Comparison of ENCODE assay signal across 31 mouse cellular contexts in the genomic region with DNA sequence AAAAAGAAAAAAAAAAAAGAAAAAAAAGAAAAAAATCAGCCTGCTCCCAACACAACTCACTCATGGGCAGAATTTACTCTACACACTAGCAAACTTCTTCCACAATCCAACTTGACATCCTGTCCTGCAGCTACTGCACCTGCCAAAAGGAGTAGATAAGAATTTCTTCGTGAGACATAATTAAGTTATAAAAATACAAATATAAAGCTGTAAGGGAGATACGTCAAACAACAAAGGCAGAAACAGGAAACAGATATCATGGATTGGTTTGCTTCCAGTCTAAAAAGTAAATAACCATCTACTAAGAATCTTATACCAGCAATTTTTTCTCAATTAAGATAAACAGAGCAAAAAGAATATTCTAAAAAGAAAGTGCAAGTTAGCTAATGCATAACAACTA.
"Had no signal": no experiment of that assay in that cellular context is flagged by ENCODE, and none has a peak within 500 bp of the region (broad histone marks: within the 10 kb centered on the region; RNA-seq: fewer than 3 reads in every experiment).

No protein-coding gene starts in this region.

- H3K4me1 ChIP-seq: heart, embryonic 10.5 days; heart, embryonic 12.5 days; heart, embryonic 13.5 days; heart, embryonic 15.5 days; hindbrain, embryonic 10.5 days; hindbrain, embryonic 12.5 days; hindbrain, embryonic 13.5 days; hindbrain, embryonic 15.5 days; intestine, embryonic 15.5 days; kidney, embryonic 15.5 days had no signal

- H3K9ac ChIP-seq: heart, embryonic 12.5 days; heart, embryonic 13.5 days; heart, embryonic 15.5 days; hindbrain, embryonic 12.5 days; hindbrain, embryonic 13.5 days; hindbrain, embryonic 14.5 days; hindbrain, embryonic 15.5 days; intestine, embryonic 15.5 days; kidney, embryonic 15.5 days had no signal

- H3K27ac ChIP-seq: heart, embryonic 10.5 days; heart, embryonic 13.5 days; heart, embryonic 15.5 days; hindbrain, embryonic 10.5 days; hindbrain, embryonic 12.5 days; hindbrain, embryonic 13.5 days; hindbrain, embryonic 14.5 days; hindbrain, embryonic 15.5 days; hindbrain, postnatal 0 days; intestine, embryonic 15.5 days; kidney, embryonic 15.5 days; kidney, postnatal 0 days; layer of hippocampus, adult 2 months; left cerebral cortex, adult 2 months had no signal

- DNase-seq: heart, postnatal 10 days; heart, postnatal 14 days; heart, postnatal 36 days; heart, postnatal 4 days; kidney, adult 11 months; kidney, adult 18-20 months; kidney, adult 2 months; kidney, adult 8-10 months; kidney, adult 9 months; kidney, postnatal 10 days; kidney, postnatal 14 days; kidney, postnatal 25 days; kidney, postnatal 36 days; kidney, postnatal 4 days; layer of hippocampus, adult 9-11 months; layer of hippocampus, postnatal 36 days had no signal

- H3K9me3 ChIP-seq: heart, embryonic 10.5 days; heart, embryonic 12.5 days; heart, embryonic 13.5 days; heart, embryonic 15.5 days; hindbrain, embryonic 10.5 days; hindbrain, embryonic 12.5 days; hindbrain, embryonic 13.5 days; hindbrain, embryonic 15.5 days; intestine, embryonic 15.5 days; kidney, embryonic 15.5 days had no signal

- H3K4me3 ChIP-seq: heart, embryonic 10.5 days; heart, embryonic 12.5 days; heart, embryonic 13.5 days; heart, embryonic 15.5 days; hindbrain, embryonic 10.5 days; hindbrain, embryonic 12.5 days; hindbrain, embryonic 13.5 days; hindbrain, embryonic 15.5 days; intestine, embryonic 15.5 days; kidney, embryonic 15.5 days; layer of hippocampus, adult 2 months; left cerebral cortex, adult 2 months had no signal

- H3K36me3 ChIP-seq: heart, embryonic 10.5 days; heart, embryonic 12.5 days; heart, embryonic 13.5 days; heart, embryonic 15.5 days; hindbrain, embryonic 10.5 days; hindbrain, embryonic 12.5 days; hindbrain, embryonic 13.5 days; hindbrain, embryonic 15.5 days; intestine, embryonic 15.5 days; kidney, embryonic 15.5 days had no signal

- H3K27me3 ChIP-seq: heart, embryonic 12.5 days; heart, embryonic 13.5 days; heart, embryonic 15.5 days; hindbrain, embryonic 12.5 days; hindbrain, embryonic 13.5 days; hindbrain, embryonic 15.5 days; intestine, embryonic 15.5 days; kidney, embryonic 15.5 days had no signal
